Mouse (Mus musculus) frontal cortex, postnatal 10 days (tissue): Measurements from ENCODE around the gene 1700123O20Rik.

Experiments
- DNase-seq, 2 experiments: peaks; one replicate each; pipeline ENCODE4 v3.0.0; 2022; ENCODE audit warnings: low spot score in 2 of 2, mixed read lengths in 1 of 2

Gene 1700123O20Rik

GRCm38 (mm10) chr14:54686063-54686521 lies at the start of gene 1700123O20Rik:
Gene 1700123O20Rik, plus strand, starts transcription at chr14:54686216.
- DNase-seq: peak in 1 of 2 experiments; percentile 71

GRCm38 (mm10) chr14:54636954-54637353 lies 49.1 kb upstream of the 1700123O20Rik start:
- DNase-seq: no peak

- no peak for DNase-seq
Observed at GRCm38 (mm10) chr14:54638210-54638609, 47.8 kb upstream of the 1700123O20Rik start.

GRCm38 (mm10) chr14:54640121-54640520 lies 45.9 kb upstream of the 1700123O20Rik start:
- DNase-seq: no peak

GRCm38 (mm10) chr14:54640946-54641304 lies 45.1 kb upstream of the 1700123O20Rik start, which contains the start of gene Gm17606:
Gene Gm17606, plus strand, starts transcription at chr14:54640952.
- DNase-seq: no peak

GRCm38 (mm10) chr14:54641305-54641969 lies 44.6 kb upstream of the 1700123O20Rik start, which contains the start of gene Cdh24:
Gene Cdh24, minus strand, starts transcription at chr14:54641364.
- peak; percentile 80 to 88 for DNase-seq

- DNase-seq: no peak
Observed at GRCm38 (mm10) chr14:54642224-54642944, 43.6 kb upstream of the 1700123O20Rik start.

- DNase-seq: no peak
Observed at GRCm38 (mm10) chr14:54643011-54643410, 43.0 kb upstream of the 1700123O20Rik start.

- DNase-seq: no peak
Observed at GRCm38 (mm10) chr14:54644294-54644693, 41.7 kb upstream of the 1700123O20Rik start.

- no peak for DNase-seq
Observed at GRCm38 (mm10) chr14:54646455-54646854, 39.6 kb upstream of the 1700123O20Rik start.

- DNase-seq: no peak
Observed at GRCm38 (mm10) chr14:54646898-54647636, 38.9 kb upstream of the 1700123O20Rik start.

- no peak for DNase-seq
Observed at GRCm38 (mm10) chr14:54647900-54648299, 38.1 kb upstream of the 1700123O20Rik start.

GRCm38 (mm10) chr14:54650621-54651454 lies 35.2 kb upstream of the 1700123O20Rik start:
- peak in 1 of 2 experiments; percentile 79 for DNase-seq

- no peak for DNase-seq
Observed at GRCm38 (mm10) chr14:54651556-54651955, 34.5 kb upstream of the 1700123O20Rik start.

- no peak for DNase-seq
Observed at GRCm38 (mm10) chr14:54652787-54653186, 33.2 kb upstream of the 1700123O20Rik start.

- peak; percentile 81 to 83 for DNase-seq
Observed at GRCm38 (mm10) chr14:54653496-54653895, 32.5 kb upstream of the 1700123O20Rik start.

GRCm38 (mm10) chr14:54660009-54660408 lies 26.0 kb upstream of the 1700123O20Rik start:
- no peak for DNase-seq

- no peak for DNase-seq
Observed at GRCm38 (mm10) chr14:54664477-54665222, 21.4 kb upstream of the 1700123O20Rik start.

GRCm38 (mm10) chr14:54669381-54669780 lies 16.6 kb upstream of the 1700123O20Rik start:
- no peak for DNase-seq

- DNase-seq: no peak
Observed at GRCm38 (mm10) chr14:54674317-54674716, 11.7 kb upstream of the 1700123O20Rik start.
